Mouse (Mus musculus) right cerebral cortex, postnatal 4 days (tissue): Measurements from ENCODE around the gene Slc5a2.

ENCODE experiments used
- DNase-seq: peaks from one replicate; pipeline ENCODE4 v3.0.0-alpha.2; 2022

The Slc5a2 gene

DNA sequence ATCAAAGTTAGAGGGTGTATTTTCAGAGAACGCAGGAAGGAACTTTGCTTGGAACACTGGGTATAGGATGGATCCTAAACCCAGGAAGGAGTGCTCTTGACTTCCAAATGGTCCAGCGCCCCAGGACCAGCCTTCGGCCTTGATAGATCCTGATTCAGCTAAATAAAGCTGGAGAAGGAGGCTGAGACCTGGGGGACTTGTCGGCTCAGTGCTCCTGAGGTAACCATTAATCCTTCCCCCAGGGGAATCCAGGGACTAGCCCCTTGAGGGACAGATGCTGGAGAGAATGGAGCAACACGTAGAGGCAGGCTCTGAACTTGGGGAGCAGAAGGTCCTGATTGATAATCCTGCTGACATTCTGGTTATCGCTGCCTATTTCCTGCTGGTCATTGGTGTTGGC, at the start of gene Slc5a2:
Gene Slc5a2, plus strand, starts transcription at position 247 of the 400 bp plus-strand sequence.
- no peak for DNase-seq

DNA sequence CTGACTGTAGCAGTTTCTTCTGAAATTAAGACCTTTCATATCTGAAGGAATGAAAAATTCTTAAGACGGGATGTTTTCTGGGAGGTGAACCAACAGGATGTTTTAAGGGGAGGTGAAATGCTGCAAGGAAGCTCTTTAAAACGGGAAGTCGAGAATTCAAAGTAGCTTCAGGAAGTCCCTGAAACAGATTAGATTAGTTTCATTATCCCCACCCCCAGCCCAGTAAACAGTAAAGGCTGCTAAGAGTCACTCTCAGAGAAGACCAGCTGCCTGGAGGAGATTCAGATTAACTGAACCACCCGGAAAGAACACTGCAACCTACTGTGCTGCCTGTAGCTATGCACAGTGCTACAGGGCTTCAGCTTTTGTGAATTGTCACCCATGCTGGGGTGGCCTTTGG, 45.5 kb upstream of the Slc5a2 start:
- no peak for DNase-seq

DNA sequence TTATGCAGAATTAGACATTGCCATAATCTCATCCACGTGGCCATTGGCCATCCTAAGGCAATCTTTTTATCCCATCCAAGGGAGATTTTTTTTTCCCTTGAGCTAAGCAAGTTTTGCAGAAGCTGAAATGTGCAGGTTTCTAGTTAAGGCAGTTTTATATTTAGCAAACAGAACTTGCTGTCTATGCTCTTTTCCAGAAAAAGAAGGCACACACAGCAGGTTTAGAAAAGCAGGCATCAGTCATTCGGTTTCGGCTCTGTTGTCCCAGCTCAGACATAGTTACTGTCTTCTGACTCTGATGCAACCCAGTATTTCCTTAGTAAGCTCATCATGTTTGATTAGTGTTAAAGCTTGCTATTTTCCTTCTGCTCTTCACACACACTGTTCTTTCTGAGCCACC, 44.5 kb upstream of the Slc5a2 start:
- DNase-seq: no peak

DNA sequence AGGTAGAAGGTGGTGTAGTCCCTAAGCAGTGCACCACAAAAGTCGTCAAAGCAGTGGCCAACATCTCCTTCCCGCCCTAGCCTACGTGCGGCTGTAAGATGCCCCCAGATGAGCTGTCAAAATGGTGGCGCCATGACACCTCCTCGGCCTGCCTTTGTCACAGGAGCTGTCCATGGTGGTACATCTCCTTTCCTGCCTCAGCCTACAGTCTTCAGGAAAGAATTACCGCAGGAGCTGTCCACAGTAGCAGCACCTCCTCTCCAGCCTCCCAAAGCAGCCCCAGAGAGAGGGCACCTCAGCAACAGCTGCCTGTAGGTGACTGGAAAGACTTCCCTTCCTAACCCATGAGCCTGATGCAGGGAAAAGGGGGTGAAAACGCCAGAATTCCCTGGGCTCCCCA, 33.7 kb upstream of the Slc5a2 start:
- DNase-seq: no peak

DNA sequence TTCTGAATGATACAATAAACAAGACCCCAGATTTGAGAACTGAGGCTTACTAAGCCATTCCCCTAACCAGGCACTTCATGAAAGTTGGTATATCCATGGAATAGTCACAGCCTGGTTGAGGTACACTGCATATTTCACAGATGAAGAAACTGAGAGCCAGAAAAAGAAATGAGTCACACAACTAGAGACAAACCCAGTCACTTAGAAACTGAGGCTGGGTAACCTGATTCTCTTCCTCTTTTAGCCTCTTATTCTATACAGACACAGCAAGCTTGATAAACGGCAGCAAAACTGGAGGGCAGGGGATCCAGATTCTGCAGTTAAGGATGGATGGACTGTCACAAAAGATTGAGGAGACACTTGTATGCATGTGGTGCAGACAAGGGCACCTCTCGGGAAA, 30.7 kb upstream of the Slc5a2 start:
- DNase-seq: no peak

DNA sequence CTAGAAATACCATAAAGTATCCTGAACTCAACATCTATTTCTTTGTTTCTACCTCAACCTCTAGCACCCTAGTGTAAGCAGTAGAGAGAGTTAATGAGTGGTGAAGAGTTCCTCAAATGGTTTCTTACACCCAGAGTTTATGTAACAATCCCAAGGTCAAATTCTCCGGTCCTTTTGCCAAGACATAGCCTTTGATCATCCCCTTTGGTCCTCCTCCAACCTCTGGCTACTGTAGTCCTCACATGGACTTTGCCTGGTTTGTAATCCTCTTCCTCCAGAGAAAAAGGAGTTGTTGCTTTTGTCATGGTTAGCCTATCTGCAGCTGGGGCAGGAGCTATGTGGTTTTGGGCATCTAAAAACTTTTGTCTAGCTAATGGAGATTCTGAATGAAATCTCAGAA, 30.0 kb upstream of the Slc5a2 start:
- no peak for DNase-seq

DNA sequence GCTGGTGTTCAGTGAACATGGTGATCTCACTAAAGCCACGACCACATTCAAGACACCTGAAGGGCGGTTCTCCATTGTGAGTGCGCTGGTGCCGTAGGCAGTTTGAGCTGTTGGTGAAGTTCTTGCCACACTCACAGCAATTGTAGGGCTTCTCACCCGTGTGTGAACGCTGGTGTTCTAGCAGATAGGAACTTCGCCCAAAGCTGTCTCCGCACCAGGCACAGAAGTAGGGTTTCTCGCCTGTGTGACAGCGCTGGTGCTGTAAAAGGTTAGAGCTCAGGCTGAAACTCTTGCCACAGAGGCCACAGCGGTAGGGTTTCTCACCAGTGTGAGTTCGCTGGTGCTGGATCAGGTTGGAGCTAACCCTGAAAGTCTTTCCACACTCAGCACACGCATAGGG, 29.0 kb upstream of the Slc5a2 start:
- DNase-seq: no peak

DNA sequence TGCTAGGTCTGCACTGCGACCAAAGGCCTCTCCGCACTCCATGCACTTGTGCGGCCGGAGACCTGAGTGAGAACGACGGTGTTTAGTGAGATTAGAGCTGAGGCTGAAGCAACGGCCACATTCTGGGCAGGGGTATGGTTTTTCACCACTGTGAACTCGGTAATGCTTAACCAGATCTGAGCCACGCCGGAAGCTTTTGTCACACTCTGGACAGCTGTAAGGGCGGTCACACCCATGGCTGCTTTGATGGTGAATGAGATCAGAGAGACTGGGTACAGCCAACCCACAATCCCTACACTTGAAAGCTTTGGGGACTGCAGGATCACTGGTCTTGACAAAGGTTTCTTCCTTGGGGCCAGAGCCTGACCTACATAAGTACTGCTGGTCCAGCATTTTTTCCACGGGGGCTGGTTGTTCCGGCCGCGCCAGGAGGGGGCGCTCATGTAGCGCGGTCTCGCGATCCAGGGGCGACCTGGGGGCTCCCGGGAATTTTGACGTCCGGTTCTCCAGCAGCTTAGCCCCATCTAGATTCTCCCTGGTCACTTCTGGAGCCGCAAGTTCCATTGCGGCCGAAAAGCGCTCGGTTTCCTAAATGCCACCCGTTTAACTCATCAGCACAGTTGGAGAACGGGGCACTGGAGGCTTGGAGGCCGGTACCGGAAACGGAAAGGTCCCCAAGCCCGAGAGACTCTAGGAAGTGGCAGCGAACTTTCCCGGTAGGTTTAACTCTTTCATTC, 28.4 kb upstream of the Slc5a2 start, which contains the start of gene Armc5:
Gene Armc5, plus strand, starts transcription at position 487 of the 737 bp plus-strand sequence.
- peak; percentile 82 for DNase-seq

DNA sequence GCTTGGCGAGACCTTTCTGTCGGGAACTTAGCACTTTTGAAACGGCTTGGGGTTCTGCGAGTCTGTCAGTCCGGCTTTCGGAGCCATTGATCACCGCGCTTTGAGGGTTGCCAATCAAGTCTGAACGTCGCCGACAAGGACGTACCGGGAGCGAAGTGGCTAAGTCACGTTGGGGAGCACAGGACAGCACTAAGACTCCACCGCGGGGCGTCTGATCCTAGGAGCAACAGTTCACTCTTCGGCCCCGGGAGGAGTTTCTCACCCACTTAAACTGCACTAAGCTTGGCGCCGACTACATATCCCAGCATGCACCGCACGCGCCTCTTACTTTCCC, 27.9 kb upstream of the Slc5a2 start:
- no peak for DNase-seq

DNA sequence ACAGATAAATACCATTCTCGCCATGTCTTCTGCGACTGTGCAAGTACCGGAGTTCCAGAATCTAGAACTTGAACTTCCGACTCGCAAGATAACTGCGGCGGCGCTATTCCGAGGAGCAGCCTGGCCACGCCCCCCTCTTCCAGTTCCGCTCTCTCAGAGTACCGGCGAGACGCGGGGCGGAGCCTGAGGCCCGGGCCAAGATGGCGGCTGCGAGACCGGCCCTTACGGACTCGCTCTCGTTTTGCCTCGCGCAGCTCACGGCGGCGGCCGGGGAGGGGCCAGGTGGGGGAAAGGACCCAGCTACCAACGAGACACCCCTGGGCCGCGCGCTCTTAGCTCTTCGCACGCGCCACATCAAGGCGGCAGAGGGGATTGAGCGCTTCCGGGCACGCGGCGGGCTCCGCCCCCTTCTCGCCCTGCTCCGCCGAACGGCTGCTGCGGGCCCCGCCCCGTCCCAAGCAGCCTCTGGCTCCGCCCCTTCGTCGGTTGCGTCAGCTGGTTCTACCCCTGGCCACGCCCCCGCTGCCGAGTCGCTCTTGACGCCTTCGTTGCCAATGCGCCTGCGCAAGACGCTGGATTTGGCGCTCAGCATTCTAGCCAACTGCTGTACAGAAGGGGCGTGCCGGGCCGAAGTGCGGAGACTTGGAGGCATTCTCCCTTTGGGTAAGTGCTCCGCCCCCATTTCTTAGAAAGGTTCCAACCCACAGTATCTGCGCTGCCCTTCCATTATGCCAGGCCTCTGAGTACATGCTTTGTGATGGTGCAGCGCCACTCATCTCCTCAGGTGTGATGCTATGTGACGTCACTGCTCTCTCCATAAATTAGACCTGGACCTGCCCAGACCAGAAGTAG, 27.3 kb upstream of the Slc5a2 start, which contains the start of gene 9130023H24Rik:
Gene 9130023H24Rik, minus strand, starts transcription at position 105 of the 852 bp plus-strand sequence.
- DNase-seq: peak; percentile 100

DNA sequence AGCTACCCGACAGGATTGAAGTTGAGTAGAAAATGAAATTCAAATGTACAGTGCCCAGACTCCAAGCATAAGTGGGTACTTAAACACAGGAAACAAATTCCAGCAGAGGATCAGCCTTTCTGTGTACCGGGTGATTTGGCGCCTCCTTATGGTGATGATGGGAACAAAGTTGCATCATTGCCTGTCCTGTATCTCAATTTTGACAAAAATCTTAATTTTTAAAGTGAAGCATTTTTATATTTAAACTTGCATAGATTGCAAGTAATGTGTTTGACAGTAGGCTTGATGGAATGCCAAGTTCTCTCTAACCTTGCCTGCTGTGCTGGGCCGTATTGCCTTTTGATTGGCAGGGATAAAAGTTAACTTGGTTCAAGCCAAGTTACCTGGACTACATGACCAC, 26.5 kb upstream of the Slc5a2 start:
- no peak for DNase-seq

DNA sequence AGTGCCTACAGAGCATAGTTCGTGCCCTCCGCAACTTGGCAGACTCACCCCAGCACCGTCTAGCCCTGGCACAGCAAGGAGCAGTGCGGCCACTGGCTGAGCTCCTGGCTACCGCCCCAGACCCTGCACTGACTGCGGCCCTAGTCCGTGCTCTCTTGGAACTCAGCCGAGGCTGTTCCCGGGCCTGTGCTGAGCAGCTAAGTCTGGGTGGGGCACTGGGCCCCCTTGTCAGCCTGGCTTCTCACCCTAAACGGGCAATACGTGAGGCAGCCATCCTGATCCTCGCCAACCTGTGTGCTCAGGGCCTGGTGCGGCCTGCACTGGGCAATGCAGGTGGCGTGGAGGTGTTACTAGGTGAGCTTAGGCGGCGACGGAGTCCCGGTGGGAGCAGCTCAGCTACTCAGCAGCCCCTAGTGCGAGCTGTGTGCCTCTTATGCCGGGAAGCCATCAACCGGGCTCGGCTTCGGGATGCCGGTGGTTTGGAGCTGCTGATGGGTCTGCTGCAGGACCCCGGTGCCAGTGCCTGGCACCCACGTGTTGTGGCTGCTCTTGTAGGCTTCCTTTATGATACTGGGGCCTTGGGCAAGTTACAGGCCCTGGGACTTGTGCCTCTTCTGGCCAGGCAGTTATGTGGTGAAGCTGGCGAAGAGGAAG, 25.2 kb upstream of the Slc5a2 start:
- DNase-seq: no peak

DNA sequence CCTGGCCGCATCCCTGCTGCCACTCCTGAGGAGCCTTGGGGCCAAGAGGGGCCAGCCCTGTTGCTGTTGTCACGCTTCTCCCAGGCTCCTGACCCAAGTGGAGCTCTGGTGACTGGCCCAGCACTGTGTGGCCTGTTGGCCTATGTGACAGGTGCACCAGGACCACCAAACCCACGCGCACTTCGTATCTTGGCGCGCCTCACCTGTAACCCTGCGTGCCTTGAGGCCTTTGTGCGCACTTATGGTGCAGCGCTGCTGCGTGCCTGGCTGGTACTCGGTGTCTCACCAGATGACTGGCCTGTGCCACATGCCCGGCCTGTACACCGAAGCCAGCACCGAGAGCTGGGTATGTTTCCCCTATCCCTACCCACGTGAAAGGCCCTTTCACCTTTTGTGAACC, 23.1 kb upstream of the Slc5a2 start:
- DNase-seq: no peak

DNA sequence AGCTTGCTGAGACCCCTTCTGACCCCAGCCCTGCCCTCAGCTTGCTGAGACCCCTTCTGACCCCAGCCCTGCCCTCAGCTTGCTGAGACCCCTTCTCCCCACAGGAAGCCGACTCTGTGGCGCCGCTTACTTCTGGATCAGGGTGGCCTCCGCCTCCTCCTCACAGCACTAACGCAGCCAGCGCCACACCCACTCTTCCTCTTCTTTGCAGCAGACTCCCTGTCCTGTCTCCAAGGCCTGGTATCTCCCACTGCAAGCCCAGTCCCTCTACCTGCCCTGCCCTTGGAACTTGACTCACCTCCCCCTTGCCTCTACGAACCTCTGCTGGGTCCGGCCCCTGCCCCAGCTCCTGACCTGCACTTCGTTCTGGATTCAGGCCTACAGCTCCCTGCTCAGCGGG, 21.5 kb upstream of the Slc5a2 start:
- no peak for DNase-seq

DNA sequence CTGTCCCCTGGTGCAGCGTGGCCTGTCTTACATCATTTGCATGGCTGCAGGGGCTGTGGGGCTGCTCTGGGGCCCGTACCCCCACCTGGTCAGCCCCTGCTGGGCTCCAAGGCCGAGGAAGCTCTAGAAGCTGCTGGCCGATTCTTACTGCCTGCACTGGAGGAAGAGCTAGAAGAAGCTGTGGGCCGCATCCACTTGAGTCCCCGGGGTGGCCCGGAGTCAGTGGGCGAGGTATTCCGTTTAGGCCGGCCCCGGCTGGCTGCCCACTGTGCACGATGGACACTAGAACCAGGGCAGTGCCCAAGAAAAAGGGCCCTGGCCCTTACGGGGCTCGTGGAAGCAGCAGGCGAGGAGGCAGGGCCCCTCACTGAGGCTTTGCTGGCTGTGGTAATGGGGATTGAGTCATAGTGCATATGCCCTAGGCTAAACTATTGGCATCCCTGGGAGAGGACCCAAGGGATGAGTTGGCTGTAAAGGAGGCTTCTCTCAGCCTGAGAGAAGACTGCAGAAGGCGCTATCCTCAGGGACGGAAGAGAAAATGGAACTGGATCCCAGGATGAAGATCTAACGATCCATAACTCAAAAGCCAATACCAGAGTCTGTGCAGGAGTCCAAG, 20.9 kb upstream of the Slc5a2 start:
- DNase-seq: no peak

DNA sequence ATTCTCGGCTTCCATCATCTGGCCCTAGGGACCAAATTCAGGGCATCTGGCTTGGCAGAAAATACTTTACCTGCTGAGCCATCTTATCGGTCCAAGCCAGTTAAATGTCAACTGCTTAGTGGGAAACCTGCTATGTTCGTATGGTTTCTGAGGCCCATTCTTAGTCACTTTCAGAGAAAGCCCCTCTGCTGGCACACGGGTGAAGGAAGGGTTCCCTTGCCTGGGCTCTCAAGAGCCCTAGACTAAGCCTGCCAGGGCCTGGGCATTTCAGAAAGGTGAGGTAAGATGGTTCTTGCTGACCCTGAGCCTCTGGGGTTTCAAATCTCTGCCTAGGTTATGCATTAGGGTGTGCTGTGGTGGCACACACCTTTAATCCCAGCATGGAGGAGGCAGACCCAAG, 19.9 kb upstream of the Slc5a2 start:
- no peak for DNase-seq

DNA sequence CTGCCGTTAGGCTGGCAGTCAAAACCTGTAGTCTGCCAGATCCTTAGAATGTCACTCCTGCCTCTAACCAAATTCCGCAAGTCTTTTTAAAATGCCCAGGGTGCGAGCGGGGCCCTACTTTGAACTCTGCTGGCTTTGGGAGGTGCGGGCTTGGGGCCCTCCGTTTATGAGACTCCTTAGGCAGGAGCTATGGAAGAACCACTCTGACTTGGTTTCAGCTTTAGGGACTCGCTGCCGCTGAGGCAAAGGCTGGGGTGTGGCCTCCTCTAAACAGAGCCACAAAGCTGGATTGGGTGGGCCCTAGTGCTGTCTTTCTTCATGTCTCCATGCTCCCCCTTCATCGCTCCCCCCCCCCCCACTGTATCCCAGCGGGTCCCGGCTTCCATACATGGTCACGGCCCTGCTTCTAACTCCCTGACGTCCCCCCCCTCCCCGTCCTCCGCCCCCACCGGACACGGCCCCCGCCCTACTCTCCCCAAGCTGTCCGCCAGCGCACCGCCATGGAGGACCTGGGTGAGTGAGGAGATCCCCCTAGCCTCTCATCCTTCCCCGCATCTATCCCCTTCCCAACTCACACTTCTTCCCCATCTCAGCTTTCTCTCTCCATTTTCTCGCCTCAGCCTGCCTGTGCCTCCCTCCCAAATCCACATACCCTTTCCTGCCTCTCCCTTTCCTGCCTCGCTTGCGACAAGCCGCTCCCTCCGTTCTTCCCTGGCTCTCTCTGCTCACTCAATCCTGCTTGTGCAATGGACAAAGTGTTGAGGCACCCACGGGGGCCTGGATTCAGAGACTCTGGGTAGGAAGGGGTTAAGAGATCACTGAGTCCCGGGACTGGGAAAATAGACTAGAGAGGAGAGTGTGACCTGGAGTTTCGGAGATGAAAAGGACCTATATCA, 18.7 kb upstream of the Slc5a2 start, which contains the start of gene Tgfb1i1:
Gene Tgfb1i1, plus strand, starts transcription at position 317 of the 896 bp plus-strand sequence.
- DNase-seq: peak; percentile 60

DNA sequence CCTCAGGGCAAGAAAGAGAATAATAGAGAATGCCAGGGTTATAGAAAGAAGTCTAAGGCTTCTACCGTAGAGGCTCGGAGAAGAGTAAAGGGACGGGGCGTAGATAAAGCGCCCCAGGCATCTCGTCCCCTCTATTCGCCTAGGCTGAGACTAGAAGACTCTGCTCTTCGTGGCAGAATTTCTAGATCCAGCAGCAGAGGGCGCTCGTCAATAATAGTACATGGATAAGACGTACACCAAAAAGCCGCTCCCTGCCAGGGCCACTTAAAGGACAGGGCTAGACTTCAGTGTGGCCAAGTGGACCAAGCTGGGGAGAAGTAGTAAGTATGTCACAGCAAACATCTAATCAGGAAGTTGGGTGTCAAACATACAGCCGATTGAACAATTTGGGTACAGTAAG, 18.0 kb upstream of the Slc5a2 start:
- peak; percentile 95 for DNase-seq

DNA sequence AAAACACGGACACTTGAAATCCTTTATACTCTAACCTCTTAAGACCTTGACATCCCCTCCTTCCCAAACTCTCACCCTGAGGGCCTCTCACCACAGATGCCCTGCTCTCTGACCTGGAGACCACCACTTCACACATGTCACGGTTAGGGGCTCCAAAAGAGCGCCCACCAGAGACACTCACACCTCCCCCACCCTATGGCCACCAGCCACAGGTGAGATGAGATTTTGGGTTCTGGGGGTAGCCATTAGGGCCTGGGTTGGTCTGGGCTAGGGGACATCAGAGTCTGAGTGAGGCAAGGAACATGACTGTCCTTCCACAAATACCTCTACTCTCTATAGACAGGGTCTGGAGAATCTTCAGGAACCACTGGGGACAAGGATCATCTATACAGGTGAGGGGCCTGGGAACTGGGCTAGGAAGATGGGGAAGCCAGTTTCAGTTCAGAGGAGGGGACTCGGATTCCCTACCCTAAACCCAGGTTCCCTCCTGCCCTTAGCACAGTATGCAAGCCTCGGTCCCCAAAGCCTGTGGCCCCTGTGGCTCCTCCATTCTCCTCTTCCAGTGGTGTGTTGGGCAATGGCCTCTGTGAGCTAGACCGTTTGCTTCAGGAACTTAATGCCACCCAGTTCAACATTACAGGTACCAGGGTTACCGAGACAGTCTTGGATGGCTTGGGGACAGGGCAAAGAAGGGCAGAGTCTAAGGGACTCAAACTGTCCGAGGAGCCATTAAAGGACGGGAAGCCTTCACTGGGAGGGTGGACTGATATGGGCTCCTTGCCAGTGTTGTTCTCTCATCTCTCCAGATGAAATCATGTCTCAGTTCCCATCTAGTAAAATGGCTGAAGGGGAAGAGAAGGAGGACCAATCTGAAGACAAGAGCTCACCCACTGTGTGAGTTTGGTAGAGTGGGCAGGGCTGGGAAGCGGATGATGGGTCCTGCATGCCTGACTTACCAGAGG, 17.1 kb upstream of the Slc5a2 start:
- DNase-seq: no peak

DNA sequence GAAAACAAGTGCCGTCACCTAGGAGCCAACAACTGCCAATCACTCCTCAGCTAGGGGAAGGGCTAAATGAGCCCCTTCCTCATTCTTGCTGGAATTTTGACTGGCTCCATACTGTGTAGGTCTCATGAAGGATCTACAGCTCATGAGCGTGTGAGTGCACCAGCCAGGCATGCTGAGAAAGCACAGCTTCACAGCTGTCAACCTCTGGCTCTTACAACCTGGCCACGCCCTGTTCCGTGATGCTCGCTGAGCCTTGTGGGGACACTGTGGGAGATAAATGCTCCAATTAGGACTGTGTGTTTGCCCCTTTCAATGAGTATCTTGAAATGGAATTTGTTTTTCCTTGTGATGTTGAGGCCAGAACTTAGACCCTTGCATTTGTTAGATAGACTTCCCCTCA, 15.5 kb upstream of the Slc5a2 start:
- DNase-seq: no peak

DNA sequence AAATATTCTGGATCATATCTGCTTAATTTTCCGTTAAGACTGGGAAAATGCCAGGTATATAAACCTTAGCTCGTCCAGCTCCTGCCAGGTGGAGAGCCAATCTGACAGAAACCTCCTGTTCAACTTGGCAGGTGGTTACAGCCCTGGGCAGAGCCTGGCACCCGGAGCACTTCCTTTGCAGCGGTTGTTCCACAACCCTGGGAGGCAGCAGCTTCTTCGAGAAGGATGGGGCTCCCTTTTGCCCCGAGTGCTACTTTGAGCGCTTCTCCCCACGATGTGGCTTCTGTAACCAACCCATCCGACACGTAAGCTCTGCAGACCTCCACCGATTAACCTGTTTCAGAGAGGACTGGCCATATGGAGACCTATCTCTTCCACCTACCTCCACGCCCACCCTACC, 13.5 kb upstream of the Slc5a2 start:
- no peak for DNase-seq
